Mouse (Mus musculus) brain, embryonic 18.5 days (tissue): ENCODE measurements around the gene Umps.

Source experiments
- DNase-seq: peaks from one replicate; pipeline ENCODE4 v3.0.0-alpha.2; 2012; ENCODE audit warnings: low read depth, low spot score

Umps gene

GRCm38 (mm10) chr16:33930785-33931184 is 36.1 kb downstream of the Umps start:
- DNase-seq = no peak

- no peak for DNase-seq
These were observed 37.9 kb downstream of the Umps start for GRCm38 (mm10) chr16:33928788-33929462.

- no peak for DNase-seq
These were observed 39.5 kb downstream of the Umps start for GRCm38 (mm10) chr16:33927263-33927824.

DNA sequence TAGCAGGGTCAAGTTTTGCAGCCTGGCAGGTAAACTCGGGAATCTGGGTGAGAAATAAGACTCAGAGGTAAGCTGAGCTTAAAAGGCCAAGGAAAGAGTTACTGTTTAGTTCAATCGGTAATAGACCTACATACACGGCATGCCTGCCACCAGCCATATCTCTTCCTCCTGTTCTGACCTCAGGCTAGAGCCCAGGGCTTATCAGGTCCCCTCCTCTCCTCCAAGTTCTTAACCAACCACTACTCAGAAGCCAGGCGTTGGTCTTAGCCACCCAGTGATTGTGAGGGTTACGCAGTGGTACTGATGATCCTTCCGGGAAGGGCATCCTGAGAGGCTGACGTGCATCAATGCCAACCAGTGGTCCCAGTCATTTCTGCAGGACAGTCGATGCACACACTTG is 43.1 kb downstream of the Umps start:
- DNase-seq = no peak

DNA sequence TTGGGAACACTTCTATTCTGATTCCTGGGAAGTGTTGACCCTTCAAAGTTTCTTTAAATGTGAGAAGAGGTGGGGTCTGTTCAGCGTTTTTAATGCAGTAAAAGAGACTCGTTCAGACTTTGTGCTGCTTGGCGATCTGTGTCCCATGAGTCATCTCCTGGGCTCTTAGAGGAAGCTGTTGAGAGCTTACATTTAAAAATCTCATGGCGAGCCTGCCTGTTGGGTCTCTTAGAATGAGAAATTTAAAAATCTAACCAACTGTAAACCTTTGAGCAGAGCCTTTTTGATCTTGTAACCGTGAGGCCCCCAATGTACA is 43.9 kb downstream of the Umps start:
- DNase-seq = no peak

- no peak for DNase-seq
These were observed 44.5 kb downstream of the Umps start for GRCm38 (mm10) chr16:33922111-33923000.

DNA sequence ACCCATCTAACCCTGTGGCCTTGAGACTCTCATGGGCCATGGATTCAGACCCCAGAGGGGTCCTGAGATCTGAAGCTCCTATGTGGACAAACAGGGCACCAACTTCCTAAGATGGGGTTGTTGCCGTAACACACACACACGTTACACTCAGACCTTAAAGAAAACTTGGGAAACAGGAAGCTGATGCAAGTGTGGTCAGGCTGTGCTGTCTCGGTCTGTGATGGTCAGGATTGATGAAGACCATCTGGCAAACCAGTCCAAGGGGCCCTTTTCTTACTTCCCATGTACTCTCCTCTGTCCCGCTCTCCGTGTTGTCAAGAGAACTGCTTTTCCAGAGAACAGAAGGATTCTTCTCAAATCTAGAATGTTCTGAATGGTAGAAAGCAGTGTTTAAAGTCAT is 45.3 kb downstream of the Umps start:
- DNase-seq = no peak

- DNase-seq = no peak
These were observed 48.9 kb downstream of the Umps start for GRCm38 (mm10) chr16:33917926-33918325.

- no peak for DNase-seq
These were observed 49.4 kb downstream of the Umps start for GRCm38 (mm10) chr16:33917390-33917789.

GRCm38 (mm10) chr16:33916473-33917251 is 50.2 kb downstream of the Umps start:
- DNase-seq = no peak

GRCm38 (mm10) chr16:33914997-33915396 is 51.8 kb downstream of the Umps start:
- DNase-seq = no peak

GRCm38 (mm10) chr16:33908239-33908638 is 58.6 kb downstream of the Umps start:
- DNase-seq = no peak
